Mouse (Mus musculus) ovary, adult 10 weeks (tissue): ENCODE results near the gene Gm10644. TPM values are rescaled to one million over a fixed set of nuclear protein-coding genes. Genes with fewer than 3 reads are reported as not detected.

ENCODE experiments used
- polyA plus RNA-seq: library from polyadenylated mRNA; stranded (reverse); fragments of 350-450 nt; fragmentation: Illumina TruSeq; extraction: RNeasy Lipid Tissue Mini Kit (QIAGEN cat#74804); gene quantifications from one replicate; pipeline ENCODE4 v1.2.3, GENCODE M21; 2014

The Gm10644 gene
- polyA plus RNA-seq = not detected

GRCm38 (mm10) chr8:83955106-83955957 is at the start of gene Gm10644, which contains the start of gene Asf1b:
Gene Gm10644, minus strand, starts transcription at chr8:83955205.
Gene Asf1b, plus strand, starts transcription at chr8:83955507.

GRCm38 (mm10) chr8:84001281-84002000 is 46.4 kb upstream of the Gm10644 start, which contains the start of gene 1700067K01Rik:
Gene 1700067K01Rik, plus strand, starts transcription at chr8:84001502.

GRCm38 (mm10) chr8:83997511-83998141 is 42.6 kb upstream of the Gm10644 start, which contains the start of gene Samd1:
Gene Samd1, plus strand, starts transcription at chr8:83997672.

GRCm38 (mm10) chr8:83972150-83973120 is 17.4 kb upstream of the Gm10644 start, which contains the start of gene Prkaca:
Gene Prkaca, plus strand, starts transcription at chr8:83972993.

GRCm38 (mm10) chr8:83899363-83900252 is 55.4 kb downstream of the Gm10644 start, which contains the start of gene Adgrl1:
Gene Adgrl1, plus strand, starts transcription at chr8:83900105.

Other genes with a start within 250 kb of the Gm10644 start
- 5.0 TPM for gene Ddx39, start 240.0 kb downstream of the Gm10644 start, polyA plus RNA-seq
- gene Adgre5, start 213.9 kb downstream of the Gm10644 start, polyA plus RNA-seq = 7.8 TPM
- 6.3 TPM for gene Adgrl1, start 55.1 kb downstream of the Gm10644 start, polyA plus RNA-seq
- 7.4 TPM for gene Asf1b, start 302 bp upstream of the Gm10644 start, polyA plus RNA-seq
- gene Prkaca, start 17.8 kb upstream of the Gm10644 start, polyA plus RNA-seq = 19.8 TPM
- gene Samd1, start 42.5 kb upstream of the Gm10644 start, polyA plus RNA-seq = 2.7 TPM
- gene 1700067K01Rik, start 46.3 kb upstream of the Gm10644 start, polyA plus RNA-seq = not detected
- gene 2210011C24Rik, start 57.0 kb upstream of the Gm10644 start, polyA plus RNA-seq = not detected
- 2.5 TPM for gene Palm3, start 66.3 kb upstream of the Gm10644 start, polyA plus RNA-seq
- 0.14 TPM for gene Il27ra, start 87.4 kb upstream of the Gm10644 start, polyA plus RNA-seq
- not detected for gene Rln3, start 89.8 kb upstream of the Gm10644 start, polyA plus RNA-seq
- gene Gm10643, start 109.9 kb upstream of the Gm10644 start, polyA plus RNA-seq = 3.0 TPM
- gene Rfx1, start 111.6 kb upstream of the Gm10644 start, polyA plus RNA-seq = 0.68 TPM
- gene Dcaf15, start 149.6 kb upstream of the Gm10644 start, polyA plus RNA-seq = 2.8 TPM
- gene Podnl1, start 170.8 kb upstream of the Gm10644 start, polyA plus RNA-seq = 0.14 TPM
- 0.14 TPM for gene Cc2d1a, start 192.7 kb upstream of the Gm10644 start, polyA plus RNA-seq
- not detected for gene 4930432K21Rik, start 192.8 kb upstream of the Gm10644 start, polyA plus RNA-seq
- gene Nanos3, start 230.0 kb upstream of the Gm10644 start, polyA plus RNA-seq = not detected